Mouse (Mus musculus): ENCODE results near the gene Jup. TPM values are rescaled to one million over a fixed set of nuclear protein-coding genes. Genes with fewer than 3 reads are reported as not detected.
A peak's percentile ranks its signal among the peaks of the same experiment; 100 is the strongest.

Jup gene
- 10 to 100 TPM; 74.2 to 77.9 TPM for total RNA-seq (2021)

GRCm38 (mm10) chr11:100397600-100398389 lies at the start of gene Jup:
TSS of gene Jup (minus strand) at chr11:100397763.
- DNase-seq = peak; percentile 100
- intact Hi-C loops (cut with DNase I) = no loop called here

DNA sequence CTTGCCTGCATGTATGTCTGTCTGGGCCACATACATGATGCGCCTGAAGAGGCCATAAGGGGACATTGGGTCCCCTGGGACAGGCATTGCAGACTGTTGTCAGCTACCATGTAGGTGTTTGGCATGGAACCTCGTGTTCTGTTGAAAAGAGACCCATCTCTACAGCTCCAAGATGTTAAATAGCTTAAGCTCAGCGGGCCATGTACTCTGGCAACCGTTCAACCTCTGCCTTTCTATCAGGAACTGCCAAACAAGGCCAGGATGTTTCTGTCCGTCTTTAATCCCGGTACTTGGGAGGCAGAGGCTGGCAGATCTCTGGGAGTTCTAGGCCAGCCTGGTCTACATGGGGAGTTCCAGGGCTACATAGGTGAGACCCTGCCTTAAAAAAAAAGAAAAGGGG lies 45.1 kb upstream of the Jup start:
- DNase-seq = peak; percentile 24
- intact Hi-C loops (cut with DNase I) = no loop called here

DNA sequence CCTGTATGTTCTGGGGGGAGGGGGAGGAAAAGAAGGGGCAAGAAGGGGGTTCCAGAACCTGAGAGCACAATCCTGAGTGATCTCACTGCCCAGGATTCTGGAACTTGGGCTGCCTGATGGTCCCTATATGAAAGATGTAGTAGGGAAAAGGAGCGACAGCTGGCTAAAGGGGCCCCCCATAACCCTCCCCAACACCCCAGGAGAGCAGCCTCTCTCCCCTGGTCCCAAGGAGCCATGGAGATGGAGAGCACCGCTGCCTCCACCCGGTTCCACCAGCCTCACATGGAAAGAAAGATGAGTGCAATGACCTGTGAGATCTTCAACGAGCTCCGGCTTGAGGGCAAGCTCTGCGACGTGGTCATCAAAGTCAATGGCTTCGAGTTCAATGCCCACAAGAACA lies 44.2 kb upstream of the Jup start, which contains the start of the genes Nt5c3b and Klhl10:
Gene Nt5c3b, minus strand, starts transcription at position 12 of the 400 bp plus-strand sequence.
Gene Klhl10, plus strand, starts transcription at position 121 of the 400 bp plus-strand sequence.
- DNase-seq = no peak
- intact Hi-C loops (cut with DNase I) = no loop called here

DNA sequence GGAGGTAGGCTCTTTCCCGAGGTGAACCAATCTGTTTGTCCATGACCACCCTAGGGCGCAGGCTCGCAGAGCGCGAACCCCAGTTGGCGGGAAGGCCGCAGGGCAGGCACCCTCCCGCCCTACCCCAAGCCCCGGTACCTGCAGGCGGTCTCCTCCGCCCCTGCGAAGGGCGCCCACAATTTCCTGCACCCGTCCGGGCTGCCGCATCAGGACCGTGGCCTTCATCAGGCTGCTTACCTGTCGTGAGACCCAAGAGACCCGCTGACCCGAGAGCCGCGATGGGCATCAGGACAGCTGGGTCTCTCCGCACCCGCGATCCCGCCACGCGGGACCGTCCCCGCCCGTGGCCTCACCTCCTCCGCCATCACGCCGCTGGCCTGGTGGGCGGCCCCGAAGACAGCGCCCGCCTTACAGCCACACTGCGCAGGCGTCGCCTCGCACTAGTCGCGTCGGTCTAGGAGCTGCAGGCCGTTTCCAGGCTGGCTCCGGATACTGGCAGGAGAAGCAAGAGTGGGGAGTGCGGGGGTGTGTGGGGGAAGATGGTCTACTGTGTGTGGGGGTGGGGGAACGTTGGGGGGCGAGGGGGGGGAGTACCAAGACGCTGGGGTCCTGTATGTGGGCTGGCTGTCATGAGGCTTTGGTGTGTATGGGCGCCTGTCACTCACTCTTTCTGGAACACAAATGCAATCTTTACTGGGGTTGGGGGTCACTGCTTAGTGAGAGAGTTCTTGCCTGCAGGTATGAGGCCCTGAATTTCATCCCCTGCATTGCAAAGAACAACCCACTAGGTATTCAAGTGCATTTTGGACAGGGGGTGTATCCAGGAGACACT lies 43.3 kb upstream of the Jup start:
- intact Hi-C loops (cut with DNase I) = no loop called here
- peak; percentile 82 for DNase-seq

DNA sequence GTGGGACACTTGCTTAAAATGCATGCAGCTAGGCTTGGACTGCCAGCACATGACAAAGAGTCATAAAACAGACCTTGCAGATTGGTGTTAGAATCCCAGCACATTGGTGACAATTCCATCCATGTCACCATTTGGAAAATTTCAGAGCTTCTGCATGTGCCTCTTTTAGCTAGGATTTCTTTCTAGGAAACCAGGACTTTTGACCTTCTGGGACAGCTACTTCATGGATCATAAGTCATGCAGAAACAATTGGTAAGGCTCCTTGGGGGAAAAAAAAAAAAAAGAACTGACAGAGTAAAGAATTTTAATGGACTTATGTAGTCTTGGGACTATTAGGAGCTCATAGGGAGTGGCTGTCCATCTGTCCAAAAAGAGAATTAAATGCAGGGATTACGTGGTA lies 40.3 kb upstream of the Jup start:
- no peak for DNase-seq
- intact Hi-C loops (cut with DNase I) = no loop called here

DNA sequence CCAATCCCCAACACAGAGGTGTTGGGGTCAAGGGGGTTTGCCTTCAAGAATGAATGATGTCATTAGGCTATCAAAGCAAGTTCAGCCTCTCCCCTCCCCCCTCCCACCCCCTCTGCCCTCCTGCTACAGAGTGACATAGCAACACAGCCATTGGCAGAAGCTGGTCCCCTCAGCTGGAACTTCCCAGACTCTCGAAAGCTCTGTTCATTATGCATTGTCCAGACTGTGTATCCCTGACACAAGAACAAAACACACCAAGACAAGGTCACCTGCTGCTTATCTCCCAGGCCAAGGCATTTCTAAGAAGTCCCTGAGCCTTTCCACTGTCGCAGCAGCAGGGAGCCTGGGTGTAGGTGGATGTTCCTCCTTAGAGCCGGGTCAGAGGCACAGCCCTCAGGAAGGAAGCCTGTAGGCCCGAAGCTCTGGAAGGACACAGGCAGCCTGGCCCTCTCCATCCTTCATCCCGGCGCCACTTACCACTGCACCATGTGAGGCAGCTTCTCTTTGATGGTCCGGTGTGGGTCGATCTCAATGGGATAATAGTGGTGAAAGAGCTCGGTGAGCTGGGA lies 38.2 kb upstream of the Jup start:
- DNase-seq = no peak
- intact Hi-C loops (cut with DNase I) = no loop called here

DNA sequence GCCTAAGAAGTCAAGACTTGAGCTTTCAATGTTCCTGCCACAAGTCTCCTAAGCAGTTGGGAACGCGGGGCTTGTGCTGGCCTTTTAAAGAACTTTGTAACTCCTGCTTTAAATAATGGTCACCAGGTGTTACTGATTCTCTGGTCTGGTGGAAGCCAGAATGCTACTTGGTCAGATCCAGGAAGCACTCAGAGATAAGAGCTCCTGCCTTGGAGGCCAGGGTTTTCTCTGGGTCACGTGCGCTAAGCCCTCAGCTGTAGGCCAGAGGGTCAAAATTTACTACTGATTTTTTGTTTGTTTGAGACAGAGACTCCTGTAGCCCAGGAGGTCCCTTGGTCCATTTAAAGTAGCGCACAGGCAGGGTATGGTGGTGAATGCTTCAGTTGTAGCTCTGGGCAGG lies 34.4 kb upstream of the Jup start:
- intact Hi-C loops (cut with DNase I) = no loop called here
- no peak for DNase-seq

DNA sequence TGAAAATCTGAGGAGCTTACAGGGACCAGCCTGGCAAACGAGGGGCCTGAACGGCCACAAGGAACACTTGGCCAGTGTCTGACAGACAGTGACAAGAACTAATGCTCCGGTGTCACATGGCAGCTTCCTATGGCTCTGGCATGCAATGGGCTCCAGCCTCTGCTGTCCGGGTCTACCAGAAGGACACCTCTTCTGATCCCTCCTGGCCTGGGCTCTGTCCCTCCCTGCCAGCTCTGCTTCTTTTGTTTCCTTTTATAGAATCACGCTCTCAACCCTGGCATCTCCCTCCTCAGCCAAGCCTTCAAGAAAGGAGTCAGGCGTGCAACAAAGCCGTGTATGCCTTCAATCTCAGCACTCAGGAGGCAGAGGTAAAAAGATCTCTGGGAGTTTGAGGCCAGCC lies 32.5 kb upstream of the Jup start:
- intact Hi-C loops (cut with DNase I) = no loop called here
- no peak for DNase-seq

- peak; percentile 41 for DNase-seq
- intact Hi-C loops (cut with DNase I) = loop anchor here (5.0 kb wide), 1 partner anchor 44 kb away; the partner anchor contains the start of gene Klhl11
These were observed 31.1 kb upstream of the Jup start for GRCm38 (mm10) chr11:100428612-100429199.

GRCm38 (mm10) chr11:100426820-100427219 lies 29.3 kb upstream of the Jup start:
- no peak for DNase-seq
- intact Hi-C loops (cut with DNase I) = loop anchor here (5.0 kb wide), 1 partner anchor 45 kb away; the partner anchor contains the start of gene Klhl11

DNA sequence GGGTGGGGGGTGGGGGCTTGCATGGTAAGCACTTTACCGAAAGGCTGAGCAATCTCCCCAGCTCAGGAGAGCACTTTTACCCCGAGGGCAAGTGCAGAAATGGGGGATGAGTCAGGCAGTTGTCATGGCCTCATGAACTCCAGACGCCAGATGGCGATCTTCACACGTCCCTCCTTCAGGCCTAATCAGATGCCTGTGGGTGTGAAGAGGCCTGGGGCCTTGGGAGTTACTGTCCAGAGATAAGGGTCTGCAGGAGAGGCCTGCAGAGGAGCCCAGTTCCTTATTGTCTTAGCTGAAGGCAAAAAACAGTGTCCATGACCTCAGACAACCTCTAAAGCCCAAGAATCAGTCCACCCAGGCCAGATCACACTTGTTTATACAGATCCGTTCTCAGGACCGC lies 28.3 kb upstream of the Jup start:
- peak; percentile 78 for DNase-seq
- intact Hi-C loops (cut with DNase I) = loop anchor here (5.0 kb wide), 1 partner anchor 46 kb away; the partner anchor contains the start of gene Klhl11

DNA sequence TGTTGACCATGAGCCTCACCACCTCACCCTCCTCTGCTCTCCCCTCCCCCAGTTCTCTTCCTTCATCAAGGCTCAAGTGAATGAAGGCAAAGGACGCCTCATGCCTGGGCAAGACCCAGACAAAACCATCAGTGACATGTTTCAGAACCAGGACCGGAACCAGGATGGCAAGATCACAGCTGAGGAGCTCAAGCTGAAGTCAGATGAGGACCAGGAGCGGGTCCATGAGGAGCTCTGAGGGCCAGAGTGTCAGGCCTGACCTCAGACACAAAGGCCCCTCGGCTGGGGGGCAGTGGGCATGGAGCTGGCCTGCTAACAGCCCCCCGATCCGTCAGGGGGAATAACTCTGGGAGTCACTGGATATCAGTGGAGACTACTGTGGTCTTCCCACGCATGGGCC lies 26.3 kb upstream of the Jup start:
- intact Hi-C loops (cut with DNase I) = no loop called here
- no peak for DNase-seq

- intact Hi-C loops (cut with DNase I) = no loop called here
These were observed 24.0 kb upstream of the Jup start for GRCm38 (mm10) chr11:100421537-100421936.

GRCm38 (mm10) chr11:100414914-100415822 lies 17.6 kb upstream of the Jup start, which contains the start of gene Fkbp10:
TSS of gene Fkbp10 (plus strand) at chr11:100415697.
- intact Hi-C loops (cut with DNase I) = no loop called here
- peak; percentile 42 for DNase-seq

More at GRCm38 (mm10) chr11:100421537-100421936, 24.0 kb upstream of the Jup start:
- DNase-seq = no peak

GRCm38 (mm10) chr11:100414021-100414913 lies 16.7 kb upstream of the Jup start, which contains the start of gene P3h4:
TSS of gene P3h4 (minus strand) at chr11:100414836.
- peak; percentile 85 for DNase-seq
- intact Hi-C loops (cut with DNase I) = no loop called here

GRCm38 (mm10) chr11:100413541-100413940 lies 16.0 kb upstream of the Jup start:
- intact Hi-C loops (cut with DNase I) = no loop called here

GRCm38 (mm10) chr11:100411736-100412135 lies 14.2 kb upstream of the Jup start:
- intact Hi-C loops (cut with DNase I) = no loop called here
- no peak for DNase-seq

More at GRCm38 (mm10) chr11:100413541-100413940, 16.0 kb upstream of the Jup start:
- no peak for DNase-seq

DNA sequence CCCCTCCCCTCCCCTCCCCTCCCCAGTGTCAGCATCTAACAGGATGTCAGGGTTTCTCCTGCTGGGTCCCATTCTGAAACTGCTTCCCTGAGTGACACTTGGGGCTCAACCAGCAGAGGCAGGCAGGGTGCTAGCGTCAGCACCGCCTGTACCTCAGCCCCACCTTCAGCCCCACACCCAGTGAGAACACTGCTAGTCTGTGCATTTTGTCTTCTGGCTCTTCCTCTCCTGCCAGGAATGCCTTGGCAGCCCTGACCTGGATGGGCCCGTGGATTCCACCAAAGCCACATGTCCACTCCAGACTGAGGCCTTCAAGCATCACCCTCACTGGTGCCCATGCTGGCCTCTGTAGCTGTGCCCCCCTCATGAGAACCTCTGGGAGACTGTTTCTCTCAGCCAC lies 12.1 kb upstream of the Jup start:
- intact Hi-C loops (cut with DNase I) = loop anchor here (5.0 kb wide), 1 partner anchor 47 kb away; no protein-coding TSS in a partner anchor
- no peak for DNase-seq
